Mouse (Mus musculus): ENCODE data around the gene Nme3. TPM values are rescaled to one million over a fixed set of nuclear protein-coding genes. Genes with fewer than 3 reads are reported as not detected.

Gene Nme3
- polyA plus RNA-seq, 1 experiment from 2014 or later, result 84.6 TPM

GRCm38 (mm10) chr17:24856589-24856988 lies 39.7 kb upstream of the Nme3 start:
- no peak overlapping the region for H3K9ac ChIP-seq (ENCODE audit: low read depth, low read length)
- H3K4me1 ChIP-seq (ENCODE audit: control insufficient read depth, insufficient read depth, low read length), result no peaks in the 10 kb centered on the region
- H3K4me2 ChIP-seq (replicated peaks; ENCODE audit: low read depth, low read length), result no peak overlapping the region
- 91% methylated on average over 13 of the region's 13 CpGs for WGBS
- H3K9me3 ChIP-seq (ENCODE audit: control insufficient read depth, low read length), result no peaks in the 10 kb centered on the region
- peaks cover 14% of the 10 kb centered on the region for H3K36me3 ChIP-seq (ENCODE audit: control insufficient read depth, insufficient read depth, low read length)
- ATAC-seq (ENCODE audit: low FRiP score, low TSS enrichment), result no peak
- H3K27ac ChIP-seq (ENCODE audit: low read depth, low read length), result no peak overlapping the region
- no peaks in the 10 kb centered on the region for H3K27me3 ChIP-seq (ENCODE audit: control insufficient read depth, insufficient read depth, low read length)
- no peak overlapping the region for H3K4me3 ChIP-seq (ENCODE audit: low read length)

- H3K4me2 ChIP-seq (replicated peaks; ENCODE audit: low read depth, low read length), result no peak overlapping the region
- WGBS, result 88% methylated on average over 8 of the region's 8 CpGs
- H3K27me3 ChIP-seq (ENCODE audit: control insufficient read depth, insufficient read depth, low read length), result no peaks in the 10 kb centered on the region
- peaks cover 19% of the 10 kb centered on the region for H3K36me3 ChIP-seq (ENCODE audit: control insufficient read depth, insufficient read depth, low read length)
- H3K4me1 ChIP-seq (ENCODE audit: control insufficient read depth, insufficient read depth, low read length), result no peaks in the 10 kb centered on the region
- H3K4me3 ChIP-seq (ENCODE audit: low read length), result no peak overlapping the region
- no peak for ATAC-seq (ENCODE audit: low FRiP score, low TSS enrichment)
- no peak overlapping the region for H3K27ac ChIP-seq (ENCODE audit: low read depth, low read length)
- H3K9ac ChIP-seq (ENCODE audit: low read depth, low read length), result no peak overlapping the region
- H3K9me3 ChIP-seq (ENCODE audit: control insufficient read depth, low read length), result no peaks in the 10 kb centered on the region
Observed at GRCm38 (mm10) chr17:24857831-24858470, 38.3 kb upstream of the Nme3 start.

GRCm38 (mm10) chr17:24858967-24859366 lies 37.3 kb upstream of the Nme3 start:
- Histone ChIP-seq H3K9me3 (ENCODE audit: control insufficient read depth, low read length) (no peaks in the 10 kb centered on the region), H3K27ac (ENCODE audit: low read depth, low read length) (no peak overlapping the region), H3K36me3 (ENCODE audit: control insufficient read depth, insufficient read depth, low read length) (peaks cover 19% of the 10 kb centered on the region), H3K4me3 (ENCODE audit: low read length) (no peak overlapping the region), H3K9ac (ENCODE audit: low read depth, low read length) (no peak overlapping the region), H3K4me1 (ENCODE audit: control insufficient read depth, insufficient read depth, low read length) (no peaks in the 10 kb centered on the region), H3K4me2 (replicated peaks; ENCODE audit: low read depth, low read length) (no peak overlapping the region), H3K27me3 (ENCODE audit: control insufficient read depth, insufficient read depth, low read length) (no peaks in the 10 kb centered on the region)
- no peak for ATAC-seq (ENCODE audit: low FRiP score, low TSS enrichment)
- 89% methylated on average over 6 of the region's 6 CpGs for WGBS

GRCm38 (mm10) chr17:24860076-24860475 lies 36.2 kb upstream of the Nme3 start:
- H3K27ac ChIP-seq (ENCODE audit: low read depth, low read length), result no peak overlapping the region
- no peak for ATAC-seq (ENCODE audit: low FRiP score, low TSS enrichment)
- H3K4me2 ChIP-seq (replicated peaks; ENCODE audit: low read depth, low read length), result no peak overlapping the region
- H3K27me3 ChIP-seq (ENCODE audit: control insufficient read depth, insufficient read depth, low read length), result no peaks in the 10 kb centered on the region
- no peaks in the 10 kb centered on the region for H3K9me3 ChIP-seq (ENCODE audit: control insufficient read depth, low read length)
- no peak overlapping the region for H3K4me3 ChIP-seq (ENCODE audit: low read length)
- no peaks in the 10 kb centered on the region for H3K4me1 ChIP-seq (ENCODE audit: control insufficient read depth, insufficient read depth, low read length)
- peaks cover 20% of the 10 kb centered on the region for H3K36me3 ChIP-seq (ENCODE audit: control insufficient read depth, insufficient read depth, low read length)
- 91% methylated on average over 8 of the region's 8 CpGs for WGBS
- no peak overlapping the region for H3K9ac ChIP-seq (ENCODE audit: low read depth, low read length)

DNA sequence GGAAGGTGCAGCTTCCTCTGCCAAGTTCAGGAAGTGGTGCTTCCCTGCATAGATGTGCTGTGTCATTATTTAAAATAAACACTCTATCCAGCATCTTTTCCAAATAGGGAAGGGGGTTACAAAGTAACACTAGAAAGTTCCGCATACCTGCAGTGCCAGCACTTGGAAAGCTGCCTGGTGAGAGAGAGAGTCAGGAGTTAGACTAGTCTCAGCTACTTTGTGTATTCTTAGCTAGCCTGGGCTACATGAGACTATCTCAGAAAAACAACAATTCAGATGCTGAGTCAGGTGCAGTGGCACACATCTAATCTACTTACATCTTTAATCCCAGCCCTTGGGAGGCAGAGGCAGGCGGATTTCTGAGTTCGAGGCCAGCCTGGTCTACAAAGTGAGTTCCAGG lies 34.5 kb upstream of the Nme3 start:
- WGBS, result 96% methylated on average over 3 of the region's 3 CpGs
- Histone ChIP-seq H3K9ac (ENCODE audit: low read depth, low read length) (no peak overlapping the region), H3K9me3 (ENCODE audit: control insufficient read depth, low read length) (no peaks in the 10 kb centered on the region), H3K27ac (ENCODE audit: low read depth, low read length) (no peak overlapping the region), H3K36me3 (ENCODE audit: control insufficient read depth, insufficient read depth, low read length) (peaks cover 20% of the 10 kb centered on the region), H3K4me3 (ENCODE audit: low read length) (no peak overlapping the region), H3K27me3 (ENCODE audit: control insufficient read depth, insufficient read depth, low read length) (no peaks in the 10 kb centered on the region), H3K4me1 (ENCODE audit: control insufficient read depth, insufficient read depth, low read length) (no peaks in the 10 kb centered on the region), H3K4me2 (replicated peaks; ENCODE audit: low read depth, low read length) (no peak overlapping the region)
- ATAC-seq (ENCODE audit: low FRiP score, low TSS enrichment), result no peak

- 90% methylated on average over 8 of the region's 8 CpGs for WGBS
Observed at GRCm38 (mm10) chr17:24865776-24866175, 30.5 kb upstream of the Nme3 start, which contains the start of gene Igfals. Gene Igfals (plus strand): TSS chr17:24865997.

GRCm38 (mm10) chr17:24867914-24868313 lies 28.4 kb upstream of the Nme3 start:
- no peak overlapping the region for H3K4me2 ChIP-seq (replicated peaks; ENCODE audit: low read depth, low read length)
- H3K27ac ChIP-seq (ENCODE audit: low read depth, low read length), result no peak overlapping the region
- no peaks in the 10 kb centered on the region for H3K27me3 ChIP-seq (ENCODE audit: control insufficient read depth, insufficient read depth, low read length)
- H3K9ac ChIP-seq (ENCODE audit: low read depth, low read length), result no peak overlapping the region
- no peak for ATAC-seq (ENCODE audit: low FRiP score, low TSS enrichment)
- no peak overlapping the region for H3K4me3 ChIP-seq (ENCODE audit: low read length)
- peaks cover 9% of the 10 kb centered on the region for H3K36me3 ChIP-seq (ENCODE audit: control insufficient read depth, insufficient read depth, low read length)
- no peaks in the 10 kb centered on the region for H3K9me3 ChIP-seq (ENCODE audit: control insufficient read depth, low read length)
- H3K4me1 ChIP-seq (ENCODE audit: control insufficient read depth, insufficient read depth, low read length), result no peaks in the 10 kb centered on the region
- 92% methylated on average over 10 of the region's 10 CpGs for WGBS

More at GRCm38 (mm10) chr17:24865776-24866175, 30.5 kb upstream of the Nme3 start, which contains the start of gene Igfals:
- no peak for ATAC-seq (ENCODE audit: low FRiP score, low TSS enrichment)
- no peak within 1 kb of the TSS for H3K9ac ChIP-seq (ENCODE audit: low read depth, low read length)
- H3K27me3 ChIP-seq (ENCODE audit: control insufficient read depth, insufficient read depth, low read length), result no peaks in the 10 kb centered on the region
- no peaks in the 10 kb centered on the region for H3K9me3 ChIP-seq (ENCODE audit: control insufficient read depth, low read length)
- no peak within 1 kb of the TSS for H3K27ac ChIP-seq (ENCODE audit: low read depth, low read length)
- H3K4me3 ChIP-seq (ENCODE audit: low read length), result no peak within 1 kb of the TSS
- no peaks in the 10 kb centered on the region for H3K4me1 ChIP-seq (ENCODE audit: control insufficient read depth, insufficient read depth, low read length)
- H3K36me3 ChIP-seq (ENCODE audit: control insufficient read depth, insufficient read depth, low read length), result peaks cover 20% of the 10 kb centered on the region
- no peak within 1 kb of the TSS for H3K4me2 ChIP-seq (replicated peaks; ENCODE audit: low read depth, low read length)

DNA sequence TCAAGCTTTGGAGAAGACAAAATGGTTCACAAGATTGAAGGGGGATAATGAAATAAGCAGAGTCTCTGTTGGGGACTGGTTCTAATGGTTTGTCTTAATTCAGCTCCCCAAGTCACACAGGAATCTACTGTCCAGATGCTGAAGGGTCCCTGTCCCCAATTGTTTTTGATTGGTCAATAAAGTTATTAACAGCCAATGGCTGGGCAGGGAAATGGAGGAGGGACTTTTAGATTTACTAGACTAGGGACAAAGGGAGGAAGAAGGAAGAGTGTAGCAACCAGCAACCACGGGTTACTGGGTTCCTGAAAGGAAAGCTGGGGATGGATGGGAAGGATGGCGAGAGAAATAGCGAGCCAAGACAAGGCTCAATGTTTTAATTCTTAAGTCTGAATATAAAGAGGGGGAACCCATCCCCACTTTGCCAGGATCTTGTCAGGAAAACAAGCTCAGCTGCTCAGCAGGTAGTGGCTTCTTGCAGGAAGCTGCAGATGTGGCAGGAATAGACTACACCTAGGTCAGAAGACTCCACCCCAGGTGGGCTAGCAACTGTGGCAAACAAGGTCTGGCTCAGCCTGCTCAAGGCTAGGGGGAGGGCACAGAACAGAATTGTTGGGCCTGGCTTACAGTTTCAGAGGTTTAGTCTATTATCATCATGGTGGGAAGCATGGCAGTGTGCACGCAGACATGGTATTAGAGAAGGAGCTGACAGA lies 22.4 kb upstream of the Nme3 start:
- WGBS, result 49% methylated on average over 4 of the region's 4 CpGs
- no peaks in the 10 kb centered on the region for H3K4me1 ChIP-seq (ENCODE audit: control insufficient read depth, insufficient read depth, low read length)
- no peaks in the 10 kb centered on the region for H3K36me3 ChIP-seq (ENCODE audit: control insufficient read depth, insufficient read depth, low read length)
- H3K9ac ChIP-seq (ENCODE audit: low read depth, low read length), result no peak overlapping the region
- H3K4me2 ChIP-seq (replicated peaks; ENCODE audit: low read depth, low read length), result no peak overlapping the region
- no peaks in the 10 kb centered on the region for H3K9me3 ChIP-seq (ENCODE audit: control insufficient read depth, low read length)
- no peak overlapping the region for H3K4me3 ChIP-seq (ENCODE audit: low read length)
- ATAC-seq (ENCODE audit: low FRiP score, low TSS enrichment), result no peak
- H3K27me3 ChIP-seq (ENCODE audit: control insufficient read depth, insufficient read depth, low read length), result no peaks in the 10 kb centered on the region
- no peak overlapping the region for H3K27ac ChIP-seq (ENCODE audit: low read depth, low read length)

- Histone ChIP-seq H3K27ac (ENCODE audit: low read depth, low read length) (no peak overlapping the region), H3K9me3 (ENCODE audit: control insufficient read depth, low read length) (no peaks in the 10 kb centered on the region), H3K4me2 (replicated peaks; ENCODE audit: low read depth, low read length) (no peak overlapping the region), H3K4me1 (ENCODE audit: control insufficient read depth, insufficient read depth, low read length) (no peaks in the 10 kb centered on the region), H3K4me3 (ENCODE audit: low read length) (no peak overlapping the region), H3K36me3 (ENCODE audit: control insufficient read depth, insufficient read depth, low read length) (no peaks in the 10 kb centered on the region), H3K27me3 (ENCODE audit: control insufficient read depth, insufficient read depth, low read length) (no peaks in the 10 kb centered on the region), H3K9ac (ENCODE audit: low read depth, low read length) (no peak overlapping the region)
- 40% methylated on average over 1 of the region's 1 CpGs for WGBS
- ATAC-seq (ENCODE audit: low FRiP score, low TSS enrichment), result no peak
Observed at GRCm38 (mm10) chr17:24874405-24874745, 21.9 kb upstream of the Nme3 start.
